Mouse (Mus musculus) MEL-GATA-1-ER (cell line): ENCODE measurements around the gene Epb41l2.

Source experiments
- DNase-seq: peaks from one replicate; pipeline ENCODE4 v3.0.0-alpha.2; 2012; ENCODE audit warnings: low read depth; ENCODE audit errors: extremely low read depth

The Epb41l2 gene

GRCm38 (mm10) chr10:25482791-25483190, 123.2 kb downstream of the Epb41l2 start:
- no peak for DNase-seq

DNA sequence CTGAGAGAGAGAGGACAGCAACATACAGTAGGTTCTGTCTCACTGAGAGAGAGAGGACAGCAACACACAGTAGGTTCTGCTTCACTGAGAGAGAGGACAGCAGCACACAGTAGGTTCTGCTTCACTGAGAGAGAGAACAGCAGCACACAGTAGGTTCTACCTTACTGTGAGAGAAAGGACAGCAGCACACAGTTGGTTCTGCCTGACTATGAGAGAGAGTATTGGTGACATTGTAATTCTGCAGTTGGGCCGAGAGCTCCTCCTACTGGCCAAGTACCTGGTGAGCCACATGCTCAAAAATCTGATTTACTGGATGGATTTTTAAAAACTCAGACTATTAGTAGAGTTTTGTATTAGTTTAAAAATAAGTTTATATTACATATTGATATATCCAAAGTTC, 128.9 kb downstream of the Epb41l2 start:
- peak; percentile 20 for DNase-seq

DNA sequence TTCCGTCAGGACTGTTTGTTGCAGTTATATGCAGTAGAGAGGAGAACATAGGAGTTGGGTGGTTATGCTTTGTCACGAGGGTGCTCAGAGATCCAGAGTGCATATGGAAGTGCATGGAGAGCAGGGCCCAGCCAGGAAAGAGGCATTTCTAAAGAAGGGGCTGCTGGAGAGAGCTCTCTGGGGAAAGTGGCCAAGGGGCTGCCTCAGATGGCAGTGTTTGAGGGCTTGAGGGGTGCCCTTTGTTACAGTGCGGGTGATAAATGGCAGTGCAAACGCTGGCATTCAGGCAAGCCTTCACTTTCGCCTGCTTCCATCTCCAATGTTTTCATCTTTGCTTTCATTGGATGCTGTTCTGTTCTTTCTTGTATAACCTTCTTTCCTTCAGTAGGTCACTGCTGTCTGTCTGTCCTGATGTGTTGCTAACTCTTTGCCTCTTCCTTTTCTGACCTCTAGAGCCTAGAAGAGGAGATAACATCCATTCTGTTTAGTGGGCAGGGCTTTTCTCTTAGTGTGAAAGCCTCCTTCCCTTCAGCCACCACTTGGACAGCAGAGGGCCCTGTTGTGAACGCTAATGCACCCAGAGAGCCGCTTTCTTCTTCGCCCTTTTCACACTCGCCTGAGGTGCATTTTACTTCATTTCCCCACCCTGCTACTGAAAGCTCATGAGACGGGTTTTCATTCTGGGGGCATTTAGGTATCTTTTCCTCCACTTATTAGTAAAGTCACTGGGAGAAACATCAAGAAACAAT, 139.9 kb downstream of the Epb41l2 start:
- no peak for DNase-seq

- DNase-seq = no peak
Measured at GRCm38 (mm10) chr10:25503250-25503649, 143.7 kb downstream of the Epb41l2 start.

DNA sequence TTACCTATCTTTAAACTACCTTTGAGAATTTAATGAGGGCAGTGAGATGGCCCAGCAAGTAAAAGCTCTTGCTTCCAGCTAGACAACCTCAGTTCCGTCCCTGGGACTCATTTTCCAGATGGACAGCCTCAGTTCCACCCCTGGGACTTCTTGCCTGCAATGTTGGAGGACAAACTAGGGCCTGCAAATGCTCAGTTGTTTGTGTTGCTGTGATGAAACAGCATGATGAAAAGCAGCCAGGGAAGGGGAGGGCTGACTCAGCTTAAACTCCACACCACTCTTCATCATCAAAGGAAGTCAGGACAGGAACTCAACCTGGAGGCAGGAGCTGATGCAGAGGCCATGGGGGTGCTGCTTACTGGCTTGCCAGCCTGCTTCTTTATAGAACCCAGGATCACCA, 154.2 kb downstream of the Epb41l2 start:
- DNase-seq = no peak

DNA sequence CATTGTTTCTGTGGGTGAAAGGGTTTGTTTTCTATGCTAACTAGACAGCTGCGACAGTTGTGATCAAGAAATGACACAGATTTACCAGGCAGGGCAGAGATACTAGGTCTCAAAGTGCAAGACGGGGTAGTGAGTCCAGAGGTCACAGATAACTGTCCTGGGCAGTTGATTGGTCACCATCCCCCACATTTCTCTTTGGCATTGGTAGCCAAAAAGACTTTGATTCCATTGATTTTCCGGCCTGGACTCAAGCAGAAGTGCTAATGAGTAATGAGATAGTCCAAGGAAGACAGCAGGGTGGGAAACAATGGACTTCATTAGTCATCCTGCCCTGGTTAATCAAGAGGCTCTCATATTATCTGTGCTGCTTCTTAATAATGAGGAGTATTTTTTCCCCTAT, 160.4 kb downstream of the Epb41l2 start:
- no peak for DNase-seq

DNA sequence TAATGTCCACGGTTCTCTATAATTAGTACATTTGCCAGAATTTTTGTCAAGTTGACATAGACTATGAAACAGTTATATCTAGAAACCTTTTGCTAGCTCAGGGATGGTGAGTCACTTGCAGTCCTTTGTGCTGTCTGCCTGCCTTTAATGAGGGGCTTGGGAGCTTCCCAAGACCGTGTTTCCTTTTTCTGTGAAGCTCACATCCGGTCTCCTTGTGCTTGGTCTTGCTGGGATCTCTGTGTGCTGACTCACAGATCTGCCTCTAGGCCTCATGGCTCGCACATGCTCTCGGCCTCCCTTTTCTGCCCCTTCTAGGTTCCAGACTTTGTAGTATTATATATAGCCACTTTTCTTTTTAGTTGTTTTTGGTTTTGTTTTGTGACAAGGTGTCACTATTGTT, 160.8 kb downstream of the Epb41l2 start:
- no peak for DNase-seq

DNA sequence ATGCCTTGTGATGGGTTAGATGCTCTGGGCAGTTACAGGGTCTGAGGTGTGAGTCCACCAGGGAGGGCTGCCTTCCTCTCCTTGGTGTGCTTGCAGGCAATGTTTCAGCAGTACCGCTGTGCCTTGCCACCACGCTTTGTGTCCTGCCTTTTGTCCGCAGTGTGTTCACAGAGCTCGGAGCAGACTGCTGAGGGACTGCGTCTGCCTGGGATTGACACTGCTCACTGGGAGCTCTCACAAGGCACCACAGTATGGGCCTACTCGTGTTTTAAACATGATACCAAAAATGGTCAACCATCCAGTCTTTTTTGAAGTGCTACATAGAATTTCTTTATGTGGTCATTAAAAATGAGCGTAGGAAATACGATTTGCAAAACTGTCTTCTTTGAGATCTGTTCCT, 164.1 kb downstream of the Epb41l2 start:
- no peak for DNase-seq

- no peak for DNase-seq
Measured at GRCm38 (mm10) chr10:25526156-25526555, 166.6 kb downstream of the Epb41l2 start.

DNA sequence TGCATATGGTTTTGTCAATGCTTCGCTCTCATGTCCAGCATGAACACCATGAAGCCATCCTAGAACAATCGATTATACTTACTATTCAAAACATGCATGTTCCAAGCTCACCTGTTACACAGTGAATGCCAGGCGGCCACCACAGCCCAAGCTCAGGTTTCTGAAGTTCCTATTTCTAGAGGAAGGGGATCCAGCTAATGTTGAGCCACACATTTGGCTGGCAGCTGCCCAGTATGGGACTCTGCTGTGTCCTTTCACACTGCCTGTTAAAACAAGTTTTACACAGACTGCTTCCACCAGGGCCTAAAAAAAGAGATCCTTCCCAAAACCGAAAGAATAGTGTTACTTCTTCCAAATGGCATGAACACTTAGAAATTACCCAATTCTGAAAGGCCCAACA, 167.0 kb downstream of the Epb41l2 start:
- no peak for DNase-seq

- DNase-seq = no peak
Measured at GRCm38 (mm10) chr10:25527126-25527525, 167.5 kb downstream of the Epb41l2 start.

DNA sequence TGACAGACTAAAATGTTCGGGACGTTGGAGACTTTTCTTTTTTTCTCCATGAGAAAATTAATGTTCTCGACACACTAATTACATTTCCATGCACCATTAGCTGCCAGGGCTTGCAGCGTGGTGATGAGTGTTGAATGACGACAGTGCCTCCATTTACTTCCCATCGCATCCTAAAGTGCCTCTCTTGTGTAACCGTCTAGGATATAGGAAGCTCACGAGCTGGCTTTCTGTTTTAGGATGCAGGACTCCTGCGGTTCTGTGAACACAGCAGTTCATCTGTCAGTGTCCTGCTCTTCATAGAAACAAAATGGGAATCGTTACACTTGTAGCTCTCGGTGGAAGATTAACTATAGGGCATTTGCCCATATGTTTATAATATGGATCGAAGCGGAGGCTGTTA, 171.7 kb downstream of the Epb41l2 start:
- DNase-seq = no peak

- DNase-seq = no peak
Measured at GRCm38 (mm10) chr10:25533105-25533504, 173.5 kb downstream of the Epb41l2 start.

DNA sequence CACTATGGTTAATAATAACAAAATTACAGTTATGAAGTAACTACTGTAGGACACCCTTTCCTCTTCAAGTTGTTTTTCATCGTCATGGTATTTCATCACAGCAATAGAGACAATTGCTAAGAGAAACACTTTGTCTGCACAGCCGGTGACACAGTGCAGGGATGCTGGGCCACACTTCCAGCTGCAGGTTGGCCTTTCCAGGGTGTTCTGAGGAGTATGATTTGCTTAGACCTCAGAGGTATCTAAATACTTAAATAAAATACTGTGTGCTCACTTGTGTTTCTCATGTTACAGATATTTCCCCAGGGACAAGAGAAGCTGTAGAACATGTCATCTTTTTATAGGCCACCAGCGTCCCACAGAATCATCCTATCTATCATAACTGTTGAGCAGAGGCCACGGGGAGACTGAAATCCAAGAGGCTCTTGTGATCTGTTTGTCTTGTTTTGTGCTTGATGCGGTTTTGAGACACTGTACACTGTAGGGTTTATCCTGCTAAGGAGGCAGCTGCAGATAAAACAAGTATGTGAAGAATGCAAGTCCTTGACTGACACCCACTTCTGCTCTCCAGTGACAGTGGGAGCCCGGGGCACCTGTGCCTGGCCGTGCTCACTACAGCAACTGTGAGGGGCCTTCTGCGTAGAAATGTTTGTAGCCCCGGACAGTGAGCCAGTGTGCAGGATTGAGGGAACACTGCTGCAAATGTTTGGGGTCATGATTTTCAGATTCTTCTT, 174.1 kb downstream of the Epb41l2 start:
- no peak for DNase-seq

DNA sequence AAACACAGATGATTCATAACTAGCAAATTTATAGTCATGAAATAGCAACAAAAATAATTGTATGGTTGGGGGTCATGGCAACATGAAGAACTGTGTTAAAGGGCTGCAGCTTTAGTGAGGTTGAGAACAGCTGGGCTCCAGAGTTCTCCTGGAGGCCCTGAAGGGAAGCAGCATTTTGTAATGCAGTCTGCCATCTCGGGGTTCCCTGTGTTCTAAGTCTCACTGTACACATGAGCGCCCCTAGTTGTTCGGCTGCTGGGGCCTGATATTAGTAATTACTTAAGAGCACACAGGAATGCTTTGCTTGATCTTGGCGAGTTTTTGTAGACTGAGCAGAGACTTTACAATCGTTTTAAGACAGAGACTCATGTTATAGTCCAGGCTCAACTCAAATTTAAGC, 174.9 kb downstream of the Epb41l2 start:
- no peak for DNase-seq

GRCm38 (mm10) chr10:25535891-25536331, 176.3 kb downstream of the Epb41l2 start, which contains the start of gene Smlr1:
TSS of gene Smlr1 (minus strand) at chr10:25536267.
- DNase-seq = no peak

DNA sequence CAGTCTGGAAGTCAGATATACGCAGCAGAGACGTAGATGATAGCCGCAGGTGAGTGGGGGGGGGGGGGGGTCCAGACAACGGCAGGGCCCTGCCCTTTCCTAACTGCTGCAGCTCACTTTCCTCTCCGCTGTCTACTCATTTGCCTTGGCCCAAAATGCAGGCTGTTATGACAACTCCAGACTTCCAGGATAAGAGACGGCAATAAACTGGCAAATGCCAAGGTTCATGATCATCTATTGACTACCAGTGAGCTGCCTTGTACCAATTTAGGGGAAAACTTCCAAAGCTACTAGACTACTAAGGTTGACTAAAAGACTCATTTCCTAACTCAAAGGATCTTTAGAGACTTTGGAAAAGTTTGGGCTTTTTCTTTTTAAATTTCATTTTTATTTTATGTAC, 177.0 kb downstream of the Epb41l2 start:
- no peak for DNase-seq

DNA sequence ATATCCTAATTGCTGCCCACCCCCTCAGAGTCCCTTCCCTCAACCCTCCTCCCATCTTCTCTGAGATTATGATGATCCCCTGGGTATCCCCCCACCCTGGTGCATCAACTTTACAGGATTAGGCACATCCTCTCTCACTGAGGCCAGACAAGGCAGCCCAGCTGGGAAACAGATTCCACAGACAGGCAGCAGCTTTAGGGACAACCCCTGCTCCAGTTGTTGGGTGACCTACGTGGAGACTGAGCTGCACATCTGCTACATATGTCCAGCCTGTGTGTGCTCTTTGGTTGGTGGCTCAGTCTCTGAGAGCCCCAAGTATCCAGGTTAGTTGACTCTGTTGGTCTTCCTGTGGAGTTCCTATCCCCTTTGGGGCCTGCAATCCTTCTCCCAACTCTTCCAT, 179.1 kb downstream of the Epb41l2 start:
- no peak for DNase-seq

DNA sequence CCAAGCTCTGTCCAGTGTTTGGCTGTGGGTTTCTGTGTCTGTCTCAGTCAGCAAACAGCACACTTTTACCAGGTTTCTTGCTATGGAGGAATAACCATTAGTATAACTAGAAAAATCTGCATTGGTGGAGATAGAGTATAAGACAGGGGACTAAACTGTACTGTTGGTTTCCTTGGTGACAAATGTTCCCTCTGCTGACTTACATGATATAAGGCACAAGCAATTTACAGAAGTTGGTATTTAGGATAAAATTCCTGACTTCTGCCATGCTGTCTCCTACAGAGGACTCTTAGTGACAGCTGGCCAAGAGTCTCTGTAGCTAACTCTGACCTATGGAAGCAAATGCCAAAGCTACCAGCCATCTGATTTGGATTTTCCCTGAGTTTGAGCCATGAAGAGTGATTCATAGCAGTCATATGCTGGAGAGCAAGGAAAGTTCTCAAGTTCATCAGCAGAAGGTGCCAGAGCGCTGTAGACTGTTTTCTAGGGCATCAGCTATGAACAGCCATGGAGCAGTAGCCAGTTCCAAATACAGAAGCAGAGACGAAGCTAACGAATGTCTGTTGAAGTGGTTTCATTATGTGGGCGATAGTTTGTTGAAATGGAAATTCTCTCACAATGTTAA, 179.7 kb downstream of the Epb41l2 start:
- DNase-seq = no peak

DNA sequence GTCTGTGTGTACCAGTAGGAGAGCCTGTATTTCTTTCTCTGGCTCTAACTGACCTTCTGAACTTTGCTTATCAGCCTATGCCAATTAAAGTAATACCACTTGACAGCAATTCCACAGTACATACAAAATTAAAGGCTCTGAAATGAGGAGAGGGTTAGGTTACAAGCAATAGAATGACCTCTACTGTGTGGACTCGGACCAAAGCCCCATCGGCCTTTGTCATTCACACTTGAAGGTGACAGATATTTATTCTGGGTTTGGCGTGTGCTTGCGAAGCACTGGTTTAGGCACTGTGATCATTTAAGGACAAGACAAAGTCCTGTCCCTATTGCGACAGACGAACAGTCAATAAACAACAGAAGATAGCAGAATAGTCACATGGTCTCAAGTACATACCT, 180.2 kb downstream of the Epb41l2 start:
- DNase-seq = no peak

GRCm38 (mm10) chr10:25541097-25541496, 181.5 kb downstream of the Epb41l2 start:
- no peak for DNase-seq

DNA sequence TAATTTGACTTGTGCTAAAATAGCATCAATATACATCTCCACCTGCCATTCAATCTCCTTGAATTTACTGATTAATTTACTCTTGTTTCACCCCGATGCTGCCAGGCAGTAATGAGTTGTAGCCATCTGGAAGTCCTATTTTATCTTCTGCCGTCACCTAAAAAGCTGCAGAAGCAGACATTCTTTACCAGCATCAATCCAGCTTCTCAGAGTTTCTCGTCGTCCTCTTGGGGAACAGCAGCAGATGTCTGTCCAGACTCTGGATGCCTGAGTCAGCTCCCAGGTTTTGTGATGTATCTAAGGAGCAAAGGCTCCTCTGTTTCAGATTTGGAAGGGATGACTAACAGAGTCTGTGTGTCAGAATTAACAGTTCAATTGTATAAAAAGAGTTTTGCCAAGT, 193.3 kb downstream of the Epb41l2 start:
- DNase-seq = no peak
